Mouse (Mus musculus): Measurements from ENCODE around the gene Arfgef2. TPM values are rescaled to one million over a fixed set of nuclear protein-coding genes. Genes with fewer than 3 reads are reported as not detected.
A peak's percentile ranks its signal among the peaks of the same experiment; 100 is the strongest.

Gene Arfgef2
- total RNA-seq, 1 experiment from 2014 or later = 54.7 TPM

- peak; percentile 99 for DNase-seq
Observed at GRCm38 (mm10) chr2:166905711-166906522, 100.5 kb downstream of the Arfgef2 start, which contains the start of gene Cse1l. Cse1l (plus strand) TSS chr2:166906040.

DNA sequence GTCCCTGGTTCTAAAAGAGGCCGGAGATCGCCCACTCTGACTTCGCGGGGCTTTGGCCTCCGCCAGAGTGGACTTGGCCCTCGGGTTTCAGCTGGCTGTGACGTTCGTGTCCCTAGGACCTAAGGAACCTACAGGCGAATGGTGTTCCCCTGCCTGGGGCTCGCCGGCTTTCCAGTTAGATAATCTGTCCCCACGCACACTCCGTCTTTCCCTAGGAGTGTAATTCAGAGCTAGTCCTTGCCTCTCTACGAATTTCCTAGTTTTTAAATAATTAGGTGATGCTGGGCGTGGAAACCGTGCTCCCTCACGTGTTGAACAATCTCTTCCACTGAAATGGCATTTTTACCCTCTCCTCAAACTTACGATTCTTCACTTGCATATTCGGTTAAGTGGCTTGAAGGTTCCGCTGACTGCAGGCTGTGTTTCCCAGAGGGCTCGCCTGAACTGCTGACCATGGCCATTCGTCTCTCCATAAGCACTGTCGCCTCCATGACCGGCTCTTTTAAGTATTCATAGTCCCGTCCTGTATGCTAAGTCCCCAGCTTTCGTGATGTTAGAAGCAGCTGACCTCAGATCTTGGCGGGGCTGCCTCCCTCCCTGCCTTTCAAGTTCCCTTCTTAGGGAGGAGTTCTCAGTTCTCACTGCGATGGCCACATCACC lies 101.3 kb downstream of the Arfgef2 start:
- peak; percentile 33 for DNase-seq

DNA sequence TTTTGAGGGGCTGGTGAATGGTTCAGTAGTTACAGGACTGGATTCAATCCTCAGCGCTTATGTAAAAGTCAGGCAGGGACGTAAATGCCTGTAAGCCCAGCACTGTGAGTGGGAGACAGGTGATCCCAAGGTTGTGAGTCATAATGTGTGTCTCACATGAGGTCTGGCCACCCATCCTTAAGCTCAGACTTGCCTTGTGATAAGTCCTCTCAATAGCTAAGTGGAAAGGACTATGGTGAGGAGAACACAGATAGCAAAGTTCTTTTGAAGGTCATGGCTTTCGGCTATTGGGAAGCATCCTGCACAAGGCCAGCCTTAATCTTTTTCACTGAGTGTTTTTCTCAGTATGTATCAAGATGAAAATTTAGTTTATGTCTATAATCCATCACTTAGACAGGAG lies 104.3 kb downstream of the Arfgef2 start:
- DNase-seq = no peak

DNA sequence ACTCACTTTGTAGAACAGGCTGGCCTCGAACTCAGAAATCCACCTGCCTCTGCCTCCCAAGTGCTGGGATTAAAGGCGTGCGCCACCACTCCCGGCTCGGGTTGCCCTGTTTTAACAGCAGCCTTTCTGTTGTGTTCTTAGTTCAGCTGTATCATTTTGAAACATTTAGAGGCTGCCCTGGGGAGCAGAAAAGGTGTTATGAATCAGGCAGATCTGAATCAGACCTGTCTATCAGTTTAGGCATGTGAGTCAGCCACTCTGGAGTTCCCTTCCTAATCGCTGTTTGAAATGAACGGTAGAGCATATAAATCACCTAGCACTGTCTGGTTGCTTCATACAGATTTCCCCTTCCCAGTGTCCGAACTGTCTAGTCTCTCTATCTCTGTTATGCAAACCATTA lies 105.1 kb downstream of the Arfgef2 start:
- peak; percentile 18 for DNase-seq

DNA sequence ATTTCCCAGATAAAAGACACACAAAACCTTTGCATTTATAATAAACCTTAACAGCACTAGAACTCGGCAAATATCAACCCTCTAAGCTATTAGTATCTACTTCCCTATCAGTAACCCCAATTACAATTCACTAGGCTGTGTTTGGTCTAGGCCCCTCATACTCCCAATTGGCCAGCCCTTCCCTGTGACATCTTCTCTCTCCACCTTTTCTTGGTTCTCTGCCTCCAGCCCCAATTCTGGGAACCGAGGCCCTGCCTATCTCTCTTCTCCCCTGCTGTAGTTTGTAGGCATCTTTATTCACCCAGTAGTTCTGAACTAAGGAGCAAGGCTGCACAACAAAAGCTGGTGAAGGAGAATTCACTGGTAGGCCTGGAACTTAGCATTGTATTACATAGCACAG lies 118.6 kb downstream of the Arfgef2 start:
- DNase-seq = no peak

GRCm38 (mm10) chr2:166933943-166934342 lies 128.6 kb downstream of the Arfgef2 start:
- DNase-seq = no peak

GRCm38 (mm10) chr2:166934416-166934815 lies 129.0 kb downstream of the Arfgef2 start:
- DNase-seq = no peak

- no peak for DNase-seq
Observed at GRCm38 (mm10) chr2:166935582-166935981, 130.2 kb downstream of the Arfgef2 start.

- no peak for DNase-seq
Observed at GRCm38 (mm10) chr2:166936166-166936565, 130.8 kb downstream of the Arfgef2 start.

GRCm38 (mm10) chr2:166943146-166943545 lies 137.8 kb downstream of the Arfgef2 start:
- no peak for DNase-seq

DNA sequence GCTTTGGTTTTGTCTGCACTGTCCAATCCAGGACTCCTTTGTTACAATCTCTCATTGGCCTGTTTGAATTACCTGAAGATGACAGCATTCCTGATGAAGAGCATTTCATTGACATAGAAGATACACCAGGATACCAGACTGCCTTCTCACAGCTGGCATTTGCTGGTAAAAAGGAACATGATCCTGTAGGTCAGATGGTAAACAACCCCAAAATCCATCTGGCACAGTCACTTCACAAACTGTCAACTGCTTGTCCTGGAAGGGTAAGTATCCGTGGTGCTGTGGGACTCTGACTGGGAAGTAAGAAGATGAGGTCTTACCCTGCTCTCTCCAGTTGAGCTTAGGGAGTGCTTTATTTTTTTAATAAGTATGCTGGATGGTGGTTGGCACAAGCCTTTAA lies 139.0 kb downstream of the Arfgef2 start:
- DNase-seq = no peak

GRCm38 (mm10) chr2:166945456-166945855 lies 140.1 kb downstream of the Arfgef2 start:
- no peak for DNase-seq

Other genes starting within 250 kb of the Arfgef2 start
- gene Prex1, start 91.8 kb upstream of the Arfgef2 start, total RNA-seq (2021) = 13.6 and 18.6 TPM in 2 replicates
- gene Trp53rkb, start 13.1 kb upstream of the Arfgef2 start, total RNA-seq (2021) = 4.4 and 6.4 TPM in 2 replicates
- gene Cse1l, start 100.5 kb downstream of the Arfgef2 start, total RNA-seq (2021) = 59.1 and 61.2 TPM in 2 replicates
- 69.9 and 70.8 TPM in 2 replicates for gene Stau1, start 190.7 kb downstream of the Arfgef2 start, total RNA-seq (2021)
- 34.6 and 43.0 TPM in 2 replicates for gene Ddx27, start 209.6 kb downstream of the Arfgef2 start, total RNA-seq (2021)